In genomic region chr1:58369716-58370115, GRCm38 (mm10) we compare ENCODE assay signal across 15 mouse cellular contexts.
"Had no signal": no experiment of that assay in that cellular context is flagged by ENCODE, and none has a peak within 500 bp of the region (broad histone marks: within the 10 kb centered on the region; RNA-seq: fewer than 3 reads in every experiment).

No protein-coding gene starts in this region.

- DNase-seq: heart, postnatal 10 days; heart, postnatal 14 days; heart, postnatal 36 days; heart, postnatal 4 days; kidney, adult 11 months; kidney, adult 18-20 months; kidney, adult 2 months; kidney, adult 8-10 months; kidney, postnatal 10 days; kidney, postnatal 14 days; kidney, postnatal 25 days; kidney, postnatal 36 days; kidney, postnatal 4 days; layer of hippocampus, adult 9-11 months; layer of hippocampus, postnatal 36 days had no signal
